Mouse (Mus musculus) splenic B cell, adult 2 months (primary cell): ENCODE data around the gene Wdpcp.
A peak's percentile ranks its signal among the peaks of the same experiment; 100 is the strongest.

Source experiments
- DNase-seq: peaks from one replicate; pipeline ENCODE4 v3.0.0-alpha.2; 2011; ENCODE audit warnings: low read depth, low spot score
- H3K27me3 ChIP-seq: 2 replicates; pipeline ENCODE4 v1.6.1; 2012; ENCODE audit warnings: mild to moderate bottlenecking, low read length, moderate library complexity, mixed read lengths; ENCODE audit not compliant: control insufficient read depth, poor library complexity, insufficient read depth, severe bottlenecking
- H3K36me3 ChIP-seq: 2 replicates; pipeline ENCODE4 v1.6.1; 2012; ENCODE audit warnings: mild to moderate bottlenecking, low read length, moderate library complexity, mixed read lengths; ENCODE audit not compliant: control insufficient read depth, poor library complexity, insufficient read depth, severe bottlenecking

Gene Wdpcp

DNA sequence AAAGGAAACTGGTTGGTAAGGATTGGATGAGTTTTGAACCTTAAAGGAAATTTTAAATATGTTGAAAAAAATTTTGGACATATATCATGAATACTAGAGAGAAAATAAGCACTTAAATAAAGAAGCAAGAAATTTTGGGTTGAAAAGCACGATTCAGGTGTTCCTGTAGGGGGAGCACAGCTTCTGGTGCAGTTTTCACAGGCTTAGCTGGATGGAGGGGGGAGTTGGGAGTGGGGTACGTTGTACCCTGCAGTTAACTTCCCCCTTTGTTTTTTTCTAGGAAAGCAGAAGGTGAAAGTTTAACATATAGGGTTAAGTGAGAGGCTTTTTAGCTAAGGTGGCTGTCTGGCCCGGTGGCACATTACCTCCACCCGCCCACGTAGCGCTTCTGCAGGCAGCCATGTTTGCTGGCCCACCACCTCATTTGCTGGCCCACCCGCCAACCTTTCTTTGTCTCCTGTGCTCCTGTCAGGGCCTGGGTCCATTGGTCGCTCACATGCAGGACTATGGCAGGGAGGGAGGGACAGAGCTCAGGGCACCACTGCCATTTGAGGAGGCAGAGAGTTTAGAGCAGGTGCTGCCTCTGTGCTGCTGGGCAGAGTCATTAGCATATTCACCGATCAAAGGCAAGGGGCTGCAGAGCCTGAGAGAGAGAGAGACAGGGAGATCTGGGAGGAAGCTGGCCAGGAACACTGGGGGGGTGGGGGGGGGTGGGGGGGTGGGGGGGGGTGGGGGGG is 62.3 kb downstream of the Wdpcp start:
- DNase-seq = no peak
- no peaks in the 10 kb centered on the region for H3K36me3 ChIP-seq
- no peaks in the 10 kb centered on the region for H3K27me3 ChIP-seq

DNA sequence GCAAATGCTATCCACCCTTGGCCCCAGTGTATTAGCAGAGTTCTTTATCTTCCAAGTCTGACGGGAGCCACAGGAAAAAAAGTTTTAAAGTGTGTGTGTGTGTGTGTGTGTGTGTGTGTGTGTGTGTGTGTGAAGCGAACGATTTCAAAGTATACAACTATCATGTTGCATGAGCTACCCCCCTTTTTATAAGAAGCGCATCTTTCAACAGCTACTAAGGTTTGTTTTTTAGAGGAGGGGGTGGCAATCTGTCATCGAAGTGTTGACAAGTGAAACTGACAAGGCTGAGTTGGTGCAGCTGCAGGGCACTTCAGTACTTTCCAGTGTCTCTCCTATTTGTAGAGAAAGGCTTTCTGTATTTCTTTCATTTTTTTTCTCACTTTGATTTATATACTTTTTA is 66.3 kb downstream of the Wdpcp start:
- DNase-seq = no peak
- Histone ChIP-seq H3K36me3 (no peaks in the 10 kb centered on the region), H3K27me3 (no peaks in the 10 kb centered on the region)

- Histone ChIP-seq H3K36me3 (no peaks in the 10 kb centered on the region), H3K27me3 (no peaks in the 10 kb centered on the region)
- no peak for DNase-seq
Observed at GRCm38 (mm10) chr11:21639534-21639933, 67.5 kb downstream of the Wdpcp start.

GRCm38 (mm10) chr11:21644231-21644630 is 72.2 kb downstream of the Wdpcp start:
- H3K36me3 ChIP-seq = no peaks in the 10 kb centered on the region
- H3K27me3 ChIP-seq = no peaks in the 10 kb centered on the region
- DNase-seq = no peak

GRCm38 (mm10) chr11:21646136-21646535 is 74.1 kb downstream of the Wdpcp start:
- no peak for DNase-seq
- Histone ChIP-seq H3K36me3 (no peaks in the 10 kb centered on the region), H3K27me3 (no peaks in the 10 kb centered on the region)

DNA sequence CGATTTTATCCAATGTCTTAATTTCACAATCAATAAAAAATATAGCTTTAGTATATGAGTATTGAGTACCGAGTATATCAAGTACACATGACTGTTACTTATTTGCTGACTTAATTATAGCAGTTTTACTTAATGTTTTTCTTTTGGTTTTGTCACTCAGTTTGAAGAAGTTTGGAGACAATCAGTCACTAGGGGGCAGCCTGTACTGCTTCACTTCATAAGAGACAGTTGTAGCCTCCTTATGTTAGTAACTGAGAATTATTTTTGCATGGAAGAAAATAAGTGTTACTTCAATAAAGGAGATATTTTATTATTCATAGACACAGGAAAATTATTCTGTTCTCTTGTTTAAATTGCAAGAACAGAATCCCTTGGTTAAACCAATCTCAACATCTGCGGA is 87.0 kb downstream of the Wdpcp start:
- Histone ChIP-seq H3K36me3 (no peaks in the 10 kb centered on the region), H3K27me3 (no peaks in the 10 kb centered on the region)
- peak; percentile 59 for DNase-seq

- DNase-seq = no peak
- Histone ChIP-seq H3K36me3 (no peaks in the 10 kb centered on the region), H3K27me3 (no peaks in the 10 kb centered on the region)
Observed at GRCm38 (mm10) chr11:21677034-21677433, 105.0 kb downstream of the Wdpcp start.

DNA sequence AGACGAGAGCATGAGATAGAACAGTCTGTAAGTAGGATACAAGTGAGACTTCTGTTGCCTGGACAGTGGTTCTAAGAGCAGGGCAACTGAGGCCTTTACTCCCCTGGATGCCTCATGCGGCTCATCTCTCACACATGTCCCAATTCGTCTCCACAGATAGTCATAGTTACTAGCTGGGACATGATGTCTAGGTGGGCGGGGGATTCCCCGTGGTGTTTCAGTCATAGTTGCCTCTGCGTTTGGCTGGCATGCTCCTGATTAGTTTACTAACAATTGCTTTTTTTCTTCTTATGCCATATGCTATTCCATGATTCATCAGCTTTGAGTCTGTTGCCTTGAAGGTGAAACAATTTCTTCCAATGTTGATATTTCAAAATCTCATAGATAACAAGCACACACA is 116.4 kb downstream of the Wdpcp start:
- DNase-seq = no peak
- no peaks in the 10 kb centered on the region for H3K27me3 ChIP-seq
- H3K36me3 ChIP-seq = no peaks in the 10 kb centered on the region

DNA sequence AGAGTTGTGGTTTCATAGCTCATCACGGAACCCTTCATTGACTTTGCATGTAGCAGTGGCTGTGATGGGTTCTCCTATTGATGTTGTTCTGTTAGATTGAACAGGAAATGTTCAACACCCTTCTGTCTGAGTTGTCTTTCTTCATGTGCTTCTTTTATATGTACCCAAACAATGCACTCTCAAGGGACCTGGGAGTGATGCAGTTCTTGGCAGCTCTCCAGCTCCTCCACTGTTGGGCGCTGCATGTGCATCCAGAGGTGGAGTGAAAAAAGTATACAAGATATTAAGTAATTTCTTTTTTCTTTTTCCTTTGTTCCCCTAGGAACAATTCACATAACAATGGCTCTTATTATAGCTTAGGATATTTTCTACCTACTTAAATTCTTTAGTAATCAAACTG is 118.7 kb downstream of the Wdpcp start:
- Histone ChIP-seq H3K27me3 (no peaks in the 10 kb centered on the region), H3K36me3 (no peaks in the 10 kb centered on the region)
- DNase-seq = no peak

- Histone ChIP-seq H3K27me3 (no peaks in the 10 kb centered on the region), H3K36me3 (no peaks in the 10 kb centered on the region)
- no peak for DNase-seq
Observed at GRCm38 (mm10) chr11:21694087-21694486, 122.1 kb downstream of the Wdpcp start.

DNA sequence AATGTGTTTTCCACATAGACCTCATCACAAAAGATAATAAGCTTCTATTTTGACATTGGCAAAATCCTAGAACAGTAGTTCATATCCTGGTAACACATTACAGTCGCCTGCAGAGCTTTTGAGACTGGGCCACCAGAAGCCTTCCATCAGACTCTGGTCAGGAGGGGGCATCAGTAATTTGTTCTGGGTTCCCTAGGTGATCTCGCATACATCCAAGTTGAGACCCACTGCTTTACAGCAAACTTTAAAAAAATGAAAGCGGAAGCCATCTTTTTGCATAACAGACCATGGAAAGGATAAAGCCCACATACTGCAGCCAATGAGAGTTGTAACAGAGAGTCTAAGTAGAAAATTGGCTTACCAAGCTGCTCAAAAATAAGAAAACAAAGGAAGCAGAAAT is 125.6 kb downstream of the Wdpcp start:
- no peaks in the 10 kb centered on the region for H3K36me3 ChIP-seq
- DNase-seq = no peak
- no peaks in the 10 kb centered on the region for H3K27me3 ChIP-seq

GRCm38 (mm10) chr11:21713508-21713907 is 141.5 kb downstream of the Wdpcp start:
- Histone ChIP-seq H3K27me3 (no peaks in the 10 kb centered on the region), H3K36me3 (no peaks in the 10 kb centered on the region)
- DNase-seq = no peak

- Histone ChIP-seq H3K27me3 (no peaks in the 10 kb centered on the region), H3K36me3 (no peaks in the 10 kb centered on the region)
- DNase-seq = no peak
Observed at GRCm38 (mm10) chr11:21714065-21714464, 142.0 kb downstream of the Wdpcp start.

- DNase-seq = peak; percentile 6
- H3K27me3 ChIP-seq = no peaks in the 10 kb centered on the region
- no peaks in the 10 kb centered on the region for H3K36me3 ChIP-seq
Observed at GRCm38 (mm10) chr11:21726329-21726728, 154.3 kb downstream of the Wdpcp start.

- H3K27me3 ChIP-seq = no peaks in the 10 kb centered on the region
- no peak for DNase-seq
Observed at GRCm38 (mm10) chr11:21729056-21729455, 157.0 kb downstream of the Wdpcp start.

GRCm38 (mm10) chr11:21729961-21730360 is 157.9 kb downstream of the Wdpcp start:
- Histone ChIP-seq H3K27me3 (no peaks in the 10 kb centered on the region), H3K36me3 (no peaks in the 10 kb centered on the region)
- no peak for DNase-seq

More at GRCm38 (mm10) chr11:21729056-21729455, 157.0 kb downstream of the Wdpcp start:
- H3K36me3 ChIP-seq = no peaks in the 10 kb centered on the region
